Mouse (Mus musculus) right cerebral cortex, postnatal 4 days (tissue): ENCODE measurements around the gene Clec4e.
"Not testable (repeated sequence)": the region's sequence is repeated elsewhere in the genome, so short reads cannot be mapped to it uniquely, and the experiment has no call there.

ENCODE experiments used
- DNase-seq: peaks from one replicate; pipeline ENCODE4 v3.0.0-alpha.2; 2022

Gene Clec4e

GRCm38 (mm10) chr6:123289753-123290152, at the start of gene Clec4e:
Clec4e (minus strand) TSS chr6:123289870.
- no peak for DNase-seq

- no peak for DNase-seq
Measured at GRCm38 (mm10) chr6:123332503-123332902, 42.8 kb upstream of the Clec4e start.

- no peak for DNase-seq
Measured at GRCm38 (mm10) chr6:123308033-123308432, 18.4 kb upstream of the Clec4e start, which contains the start of gene Vmn2r19. Vmn2r19 (plus strand) TSS chr6:123308333.

- not testable (repeated sequence) for DNase-seq
Measured at GRCm38 (mm10) chr6:123306315-123306714, 16.6 kb upstream of the Clec4e start.

- no peak for DNase-seq
Measured at GRCm38 (mm10) chr6:123296687-123297086, 7.0 kb upstream of the Clec4e start.

GRCm38 (mm10) chr6:123293509-123293908, 3.8 kb upstream of the Clec4e start:
- DNase-seq, result not testable (repeated sequence)

- DNase-seq, result no peak
Measured at GRCm38 (mm10) chr6:123292751-123293400, 3.2 kb upstream of the Clec4e start.

GRCm38 (mm10) chr6:123288931-123289330, 739 bp downstream of the Clec4e start:
- no peak for DNase-seq

- no peak for DNase-seq
Measured at GRCm38 (mm10) chr6:123286311-123286710, 3.4 kb downstream of the Clec4e start.

GRCm38 (mm10) chr6:123279443-123279842, 10.2 kb downstream of the Clec4e start:
- DNase-seq, result no peak

GRCm38 (mm10) chr6:123266945-123267344, 22.7 kb downstream of the Clec4e start:
- no peak for DNase-seq

GRCm38 (mm10) chr6:123265809-123266208, 23.9 kb downstream of the Clec4e start:
- no peak for DNase-seq

- no peak for DNase-seq
Measured at GRCm38 (mm10) chr6:123264194-123264593, 25.5 kb downstream of the Clec4e start.

GRCm38 (mm10) chr6:123261555-123262161, 28.0 kb downstream of the Clec4e start, which contains the start of gene Clec4d:
Clec4d (plus strand) TSS chr6:123262111.
- no peak for DNase-seq

- DNase-seq, result no peak
Measured at GRCm38 (mm10) chr6:123260868-123261267, 28.8 kb downstream of the Clec4e start.

GRCm38 (mm10) chr6:123259889-123260603, 29.6 kb downstream of the Clec4e start:
- no peak for DNase-seq

- no peak for DNase-seq
Measured at GRCm38 (mm10) chr6:123258946-123259345, 30.7 kb downstream of the Clec4e start.

GRCm38 (mm10) chr6:123252735-123253134, 36.9 kb downstream of the Clec4e start:
- no peak for DNase-seq

GRCm38 (mm10) chr6:123248862-123249261, 40.8 kb downstream of the Clec4e start:
- not testable (repeated sequence) for DNase-seq

- no peak for DNase-seq
Measured at GRCm38 (mm10) chr6:123244201-123244600, 45.5 kb downstream of the Clec4e start.

GRCm38 (mm10) chr6:123237582-123237981, 52.1 kb downstream of the Clec4e start:
- DNase-seq, result no peak
